Mouse (Mus musculus) lung, adult 2 months (tissue): Measurements from ENCODE around the gene Pdcd11.
A peak's percentile ranks its signal among the peaks of the same experiment; 100 is the strongest.

ENCODE experiments used
- CTCF ChIP-seq: fragments of 200-500 bp; IDR thresholded peaks from 2 replicates; pipeline ENCODE4 v1.5.1; 2011; ENCODE audit warnings: mild to moderate bottlenecking, low read length, control low read depth; ENCODE audit not compliant: insufficient read depth
- POLR2A ChIP-seq: fragments of 200-500 bp; IDR thresholded peaks from 2 replicates; pipeline ENCODE4 v1.6.1; 2011; ENCODE audit warnings: low read depth, mild to moderate bottlenecking, control low read depth, low read length, borderline replicate concordance; ENCODE audit errors: extremely low read depth

DNA sequence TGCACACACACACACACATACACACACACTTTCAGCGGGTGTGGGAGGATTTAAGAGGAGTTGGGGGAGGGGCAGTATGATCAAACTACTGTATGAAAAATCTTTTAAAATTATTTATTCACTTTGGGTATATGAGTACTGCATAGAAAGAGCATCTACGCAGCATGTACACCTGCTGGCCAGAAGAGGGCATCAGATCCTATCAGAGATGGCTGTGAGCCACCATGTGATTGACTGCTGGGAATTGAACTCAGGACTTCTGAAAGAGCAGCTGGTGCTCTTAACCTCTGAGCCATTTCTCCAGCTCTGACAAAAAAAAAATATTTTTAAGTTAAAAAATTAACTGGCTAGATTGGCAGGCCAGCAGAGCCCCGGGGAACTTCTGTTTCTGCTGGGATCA lies 83.9 kb downstream of the Pdcd11 start:
- TF ChIP-seq POLR2A (no peak), CTCF (peak; percentile 65)
